Mouse (Mus musculus): ENCODE measurements at regions not wholly inside any gene's neighbourhood (a gene's known extent, or its start where the extent isn't known, plus 50 kb on each side); places are given as distances from the start of the nearest gene placed in this dataset.

DNA sequence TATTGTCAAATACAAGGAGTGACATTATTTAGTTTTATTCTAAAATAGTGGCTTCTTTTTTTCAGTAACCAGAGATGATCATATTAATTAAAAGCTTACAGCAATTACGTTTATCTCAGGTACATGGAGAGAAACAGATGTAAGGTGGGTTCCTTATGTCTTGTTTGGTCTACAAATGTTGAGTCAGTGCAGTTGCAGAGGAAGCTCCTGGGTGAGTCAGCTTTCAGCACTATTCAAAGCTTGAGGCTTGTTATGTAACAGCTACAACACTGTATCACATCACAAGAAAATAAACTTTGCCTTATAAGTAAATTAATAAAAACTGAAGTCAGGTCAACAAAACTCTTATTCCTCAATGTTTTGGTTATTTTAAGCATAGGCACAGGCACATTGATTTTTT lies 188.0 kb upstream of the Slitrk5 start:
- no peak for TF ChIP-seq CTCF (IDR thresholded peaks at IDR 0.05; ENCODE audit: low read depth)
- no peak for TF ChIP-seq EP300 (IDR thresholded peaks at IDR 0.05; ENCODE audit: low read depth)

Data from heart, postnatal 0 days (tissue).